Mouse (Mus musculus) stomach, postnatal 0 days (tissue): ENCODE measurements at regions not wholly inside any gene's neighbourhood (a gene's known extent, or its start where the extent isn't known, plus 50 kb on each side); places are given as distances from the start of the nearest gene placed in this dataset.

Experiments used
- ATAC-seq: fragments of 200-750 bp; cut with Nextera tagmentation; 2 replicates; pipeline ENCODE4 v1.8.0; 2017; ENCODE audit not compliant: low FRiP score, low TSS enrichment
- DNase-seq: peaks from one replicate; pipeline ENCODE4 v3.0.0-alpha.2; 2016; ENCODE audit warnings: low spot score
- H3K27ac ChIP-seq: fragments of 300-500 bp; sonication (generic); replicated peaks from 2 replicates; pipeline ENCODE4 v1.5.1; 2014; ENCODE audit warnings: mild to moderate bottlenecking, control low read depth
- H3K27me3 ChIP-seq: fragments of 300-500 bp; sonication (generic); 2 replicates; pipeline ENCODE4 v1.6.1; 2014; ENCODE audit warnings: low read length; ENCODE audit not compliant: control insufficient read depth, insufficient read depth
- H3K36me3 ChIP-seq: fragments of 300-500 bp; sonication (generic); 2 replicates; pipeline ENCODE4 v1.6.1; 2014; ENCODE audit warnings: low read length, mixed read lengths; ENCODE audit not compliant: control insufficient read depth, insufficient read depth
- H3K4me1 ChIP-seq: fragments of 300-500 bp; sonication (generic); replicated peaks from 2 replicates; pipeline ENCODE4 v1.6.1; 2014; ENCODE audit warnings: antibody characterized with exemption; ENCODE audit not compliant: control insufficient read depth, insufficient read depth
- H3K4me2 ChIP-seq: fragments of 300-500 bp; sonication (generic); replicated peaks from 2 replicates; pipeline ENCODE4 v1.6.1; 2014; ENCODE audit warnings: low read depth, mild to moderate bottlenecking, control low read depth, moderate library complexity
- H3K4me3 ChIP-seq: fragments of 300-500 bp; sonication (generic); 2 replicates; pipeline ENCODE4 v1.5.1; 2014; ENCODE audit warnings: low read depth, low read length, control low read depth
- H3K9ac ChIP-seq: fragments of 300-500 bp; sonication (generic); 2 replicates; pipeline ENCODE4 v1.6.1; 2014; ENCODE audit warnings: mild to moderate bottlenecking, low read length, control low read depth, mixed read lengths
- H3K9me3 ChIP-seq: fragments of 300-500 bp; sonication (generic); 2 replicates; pipeline ENCODE4 v1.6.1; 2016; ENCODE audit warnings: low read length; ENCODE audit not compliant: control insufficient read depth
- CTCF ChIP-seq: IDR thresholded peaks from 2 replicates; pipeline ENCODE4 v1.5.1; 2016; ENCODE audit warnings: antibody characterized with exemption, low read depth, mild to moderate bottlenecking, moderate library complexity
- EP300 ChIP-seq: optimal IDR thresholded peaks from 2 replicates; pipeline ENCODE3; 2016; ENCODE audit warnings: antibody characterized with exemption
- WGBS: fragments of 180-500 bp; shearing (Covaris S2); extraction: QIAGEN DNeasy Blood & Tissue Kit; methylation state at CpG from one replicate; pipeline ENCODE4 v1.1.7; 2014; 5-methylcytosine and 5-hydroxymethylcytosine counted together

GRCm38 (mm10) chr12:73847336-73847735 lies 53.8 kb upstream of the Hif1a start:
- whole genome bisulfite sequencing, result 46% methylated on average over 10 of the region's 10 CpGs
- no peak overlapping the region for H3K9ac ChIP-seq
- peak overlapping the region; percentile 21; the same call in 1 of the 2 replicates for H3K4me2 ChIP-seq
- 0 out of 2 replicates have a peak overlapping the region, but pooled peaks have one; percentile 11 for H3K4me3 ChIP-seq
- DNase-seq, result no peak
- no peaks in the 10 kb centered on the region for H3K27me3 ChIP-seq
- H3K9me3 ChIP-seq, result no peaks in the 10 kb centered on the region
- H3K27ac ChIP-seq, result 0 out of 2 replicates have a peak overlapping the region, but pooled peaks have one; percentile 14
- ATAC-seq, result no peak
- no peaks in the 10 kb centered on the region for H3K36me3 ChIP-seq
- TF ChIP-seq CTCF, result no peak
- no peak for TF ChIP-seq EP300
- no peaks in the 10 kb centered on the region for H3K4me1 ChIP-seq

- TF ChIP-seq CTCF (no peak), EP300 (no peak)
- ATAC-seq (no peak), DNase-seq (no peak)
Observed at GRCm38 (mm10) chr12:73850831-73851230, 50.3 kb upstream of the Hif1a start.

More at GRCm38 (mm10) chr12:73850831-73851230, 50.3 kb upstream of the Hif1a start:
- Histone ChIP-seq H3K36me3 (no peaks in the 10 kb centered on the region), H3K4me3 (no peak overlapping the region), H3K27ac (no peak overlapping the region), H3K27me3 (no peaks in the 10 kb centered on the region), H3K4me1 (no peaks in the 10 kb centered on the region), H3K9me3 (no peaks in the 10 kb centered on the region), H3K9ac (no peak overlapping the region), H3K4me2 (no peak overlapping the region)
- WGBS, result 89% methylated on average over 2 of the region's 2 CpGs
